Mouse (Mus musculus) erythroblast, adult 5-6 weeks (primary cell): ENCODE measurements around the gene Dao. TPM values are rescaled to one million over a fixed set of nuclear protein-coding genes. Genes with fewer than 3 reads are reported as not detected.

ENCODE experiments used
- ATAC-seq: replicated peaks from 2 replicates; pipeline ENCODE4 v1.8.0; 2016; ENCODE audit warnings: moderate number of reproducible peaks, mild to moderate bottlenecking, moderate TSS enrichment, inconsistent platforms; ENCODE audit not compliant: poor library complexity, low FRiP score, severe bottlenecking
- total RNA-seq, 2 experiments: library from RNA; stranded (forward) in 1 of 2; stranded (reverse) in 1 of 2; fragments of 150-400 nt in 1 of 2; fragments of 200-764, 138-1000 nt in 1 of 2; gene quantifications; 2 replicates each; pipeline versions ENCODE4 v1.2.3 to v1.2.4; 2015 to 2017; ENCODE audit warnings: low replicate concordance in 2 of 2

Dao gene
- total RNA-seq, 2 experiments from 2014 or later = not detected

GRCm38 (mm10) chr5:114061675-114062074, 58.2 kb downstream of the Dao start:
- no peak for ATAC-seq

GRCm38 (mm10) chr5:114063958-114064357, 60.5 kb downstream of the Dao start:
- no peak for ATAC-seq

GRCm38 (mm10) chr5:114065161-114065560, 61.7 kb downstream of the Dao start, which contains the start of gene Usp30:
Gene Usp30 (plus strand): TSS chr5:114065461.
- no peak for ATAC-seq

GRCm38 (mm10) chr5:114066601-114067000, 63.1 kb downstream of the Dao start:
- ATAC-seq = no peak

GRCm38 (mm10) chr5:114067543-114067942, 64.0 kb downstream of the Dao start:
- ATAC-seq = no peak

GRCm38 (mm10) chr5:114067982-114068381, 64.5 kb downstream of the Dao start:
- ATAC-seq = no peak

GRCm38 (mm10) chr5:114070858-114071257, 67.4 kb downstream of the Dao start:
- ATAC-seq = no peak

GRCm38 (mm10) chr5:114072262-114072661, 68.8 kb downstream of the Dao start:
- ATAC-seq = no peak

Other genes with a start within 250 kb of the Dao start
- 4.0 and 6.1 TPM in 2 replicates for gene Sart3, start 231.2 kb upstream of the Dao start, total RNA-seq (2015; ENCODE audit: low replicate concordance)
- 13.8 and 23.1 TPM in 2 replicates for gene Sart3, start 231.2 kb upstream of the Dao start, total RNA-seq (2017; ENCODE audit: low replicate concordance)
- 137 and 178 TPM in 2 replicates for gene Iscu, start 231.0 kb upstream of the Dao start, total RNA-seq (2015; ENCODE audit: low replicate concordance)
- gene Iscu, start 231.0 kb upstream of the Dao start, total RNA-seq (2017; ENCODE audit: low replicate concordance) = 139 and 170 TPM in 2 replicates
- 2.7 TPM in 1 of 2 replicates, not detected in the other for gene Tmem119, start 203.2 kb upstream of the Dao start, total RNA-seq (2015; ENCODE audit: low replicate concordance)
- 1.1 TPM in 1 of 2 replicates, not detected in the other for gene Tmem119, start 203.2 kb upstream of the Dao start, total RNA-seq (2017; ENCODE audit: low replicate concordance)
- gene Selplg, start 171.1 kb upstream of the Dao start, total RNA-seq (2015; ENCODE audit: low replicate concordance) = 85.1 and 133 TPM in 2 replicates
- 30.2 and 34.8 TPM in 2 replicates for gene Selplg, start 171.1 kb upstream of the Dao start, total RNA-seq (2017; ENCODE audit: low replicate concordance)
- gene Coro1c, start 94.9 kb upstream of the Dao start, total RNA-seq (2015; ENCODE audit: low replicate concordance) = 23.2 and 30.9 TPM in 2 replicates
- 20.5 and 26.8 TPM in 2 replicates for gene Coro1c, start 94.9 kb upstream of the Dao start, total RNA-seq (2017; ENCODE audit: low replicate concordance)
- gene Ssh1, start 9.8 kb upstream of the Dao start, total RNA-seq (2015; ENCODE audit: low replicate concordance) = 55.9 and 63.5 TPM in 2 replicates
- 60.6 and 63.8 TPM in 2 replicates for gene Ssh1, start 9.8 kb upstream of the Dao start, total RNA-seq (2017; ENCODE audit: low replicate concordance)
- 0.84 and 6.3 TPM in 2 replicates for gene Usp30, start 61.8 kb downstream of the Dao start, total RNA-seq (2015; ENCODE audit: low replicate concordance)
- 0.60 and 1.4 TPM in 2 replicates for gene Usp30, start 61.8 kb downstream of the Dao start, total RNA-seq (2017; ENCODE audit: low replicate concordance)
- not detected in 2 replicates for gene Svop, start 87.9 kb downstream of the Dao start, total RNA-seq (2015; ENCODE audit: low replicate concordance)
- gene Svop, start 87.9 kb downstream of the Dao start, total RNA-seq (2017; ENCODE audit: low replicate concordance) = not detected in 2 replicates
- gene Alkbh2, start 124.5 kb downstream of the Dao start, total RNA-seq (2015; ENCODE audit: low replicate concordance) = not detected in 2 replicates
- 2.5 TPM in 1 of 2 replicates, not detected in the other for gene Alkbh2, start 124.5 kb downstream of the Dao start, total RNA-seq (2017; ENCODE audit: low replicate concordance)
- gene Ung, start 126.7 kb downstream of the Dao start, total RNA-seq (2015; ENCODE audit: low replicate concordance) = 1.9 and 2.1 TPM in 2 replicates
- gene Ung, start 126.7 kb downstream of the Dao start, total RNA-seq (2017; ENCODE audit: low replicate concordance) = 0.68 and 4.7 TPM in 2 replicates
- gene Acacb, start 142.8 kb downstream of the Dao start, total RNA-seq (2015; ENCODE audit: low replicate concordance) = 0.21 TPM in 1 of 2 replicates, not detected in the other
- gene Acacb, start 142.8 kb downstream of the Dao start, total RNA-seq (2017; ENCODE audit: low replicate concordance) = 0.14 TPM in 1 of 2 replicates, not detected in the other